Mouse (Mus musculus) CD8-positive naive resting alpha-beta T cell, adult 2 months (primary cell): ENCODE results near the gene Nubpl.

Experiments
- DNase-seq, 2 experiments: peaks; one replicate each; pipeline ENCODE4 v3.0.0; 2022; ENCODE audit warnings: low read depth in 2 of 2, low spot score in 2 of 2

The Nubpl gene

DNA sequence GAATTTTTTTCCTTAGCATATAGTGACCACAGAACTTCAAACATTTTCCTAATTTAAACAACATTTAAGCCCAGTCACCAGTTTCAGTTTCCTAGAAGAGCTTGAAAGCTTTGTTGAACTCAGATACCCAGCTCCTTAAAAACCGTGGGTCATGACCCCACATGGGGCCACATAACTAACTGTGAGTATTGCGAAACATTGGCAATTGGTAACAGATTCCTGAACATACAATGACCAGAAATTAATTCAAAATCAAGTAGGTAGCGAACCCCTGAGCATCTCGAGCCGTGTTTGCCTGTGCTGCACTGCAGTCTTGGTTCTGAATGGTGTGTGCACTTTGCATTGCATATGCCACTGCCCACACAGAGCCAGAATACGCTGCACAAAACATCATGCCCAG lies 221.6 kb downstream of the Nubpl start:
- no peak for DNase-seq

GRCm38 (mm10) chr12:52328488-52328887 lies 231.0 kb downstream of the Nubpl start:
- no peak for DNase-seq

DNA sequence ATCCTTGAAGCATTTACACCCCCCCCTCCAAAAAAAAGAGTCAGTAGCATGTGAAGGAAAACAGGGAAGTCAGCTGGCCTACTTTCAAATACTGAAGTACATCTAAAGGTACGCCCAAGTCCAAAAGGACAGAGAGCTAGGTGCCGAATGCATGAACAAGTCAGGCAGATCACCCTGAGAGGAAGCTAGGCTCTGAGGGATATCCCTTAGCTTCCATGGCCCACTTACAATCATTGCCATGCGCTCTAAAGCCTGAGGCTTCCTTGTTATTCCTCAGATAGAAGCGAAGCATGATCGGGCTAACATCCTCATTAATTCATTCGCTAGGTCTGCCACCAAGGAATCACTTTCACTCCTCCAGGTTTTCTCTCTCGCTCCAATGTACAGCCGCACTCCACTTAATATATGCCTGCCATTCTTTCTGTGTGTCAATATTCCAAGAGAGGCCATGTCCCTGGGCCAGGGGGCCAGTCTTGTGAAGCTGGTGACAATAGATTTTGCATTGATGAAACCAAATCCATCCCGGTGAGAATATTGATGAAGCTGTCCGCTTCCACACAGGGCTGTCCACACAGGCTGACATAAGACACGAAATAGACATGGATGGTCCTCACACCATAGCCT lies 237.7 kb downstream of the Nubpl start:
- DNase-seq = no peak

- no peak for DNase-seq
These were observed 240.7 kb downstream of the Nubpl start for GRCm38 (mm10) chr12:52338136-52338753.

- DNase-seq = no peak
These were observed 249.1 kb downstream of the Nubpl start for GRCm38 (mm10) chr12:52346611-52347010.

GRCm38 (mm10) chr12:52350276-52350675 lies 252.7 kb downstream of the Nubpl start:
- DNase-seq = no peak

DNA sequence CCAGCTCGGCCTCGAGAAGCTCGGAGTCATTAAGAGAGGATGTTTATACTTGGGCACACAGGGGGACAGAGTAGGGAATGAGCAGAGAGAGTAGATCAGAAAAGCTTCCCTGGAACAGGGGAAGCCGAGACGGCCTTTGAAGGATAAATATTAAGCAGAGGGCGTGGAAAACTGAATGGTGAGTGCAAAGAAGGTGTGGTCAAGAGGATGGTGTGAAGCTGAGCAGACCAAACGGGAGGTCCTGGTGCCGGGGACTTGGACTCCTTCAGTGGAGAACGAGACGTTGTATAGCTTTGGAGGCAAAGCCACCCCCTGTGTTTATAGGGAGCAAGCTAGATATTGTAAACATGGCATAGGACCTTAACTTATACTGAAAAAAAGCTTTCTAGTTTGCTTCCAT lies 261.9 kb downstream of the Nubpl start:
- DNase-seq = no peak

DNA sequence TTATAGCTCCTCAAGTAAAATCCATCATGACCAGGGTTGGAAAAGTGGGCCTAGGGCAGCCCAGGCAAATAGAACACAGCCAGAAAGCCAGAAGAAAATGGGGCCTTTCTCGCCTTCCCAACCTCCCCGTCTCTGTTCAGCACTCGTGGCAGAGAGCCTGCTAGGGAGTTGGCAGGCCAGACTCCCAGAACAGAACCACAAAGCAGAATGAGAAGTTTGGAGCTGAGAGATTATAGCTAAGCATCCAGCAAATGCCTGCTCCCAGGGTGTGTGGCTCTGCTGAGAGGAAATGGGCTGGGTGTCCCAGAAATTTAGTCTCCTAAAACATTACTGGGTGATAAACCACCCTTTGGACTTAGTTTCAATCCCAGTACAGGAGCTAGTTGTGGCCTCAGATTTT lies 262.6 kb downstream of the Nubpl start:
- DNase-seq = no peak

- DNase-seq = no peak
These were observed 263.7 kb downstream of the Nubpl start for GRCm38 (mm10) chr12:52361198-52361597.
